Mouse (Mus musculus): ENCODE results near the gene Mpp3. TPM values are rescaled to one million over a fixed set of nuclear protein-coding genes. Genes with fewer than 3 reads are reported as not detected.
"Not testable (repeated sequence)": the region's sequence is repeated elsewhere in the genome, so short reads cannot be mapped to it uniquely, and the experiment has no call there.

Mpp3 gene
- polyA plus RNA-seq, 1 experiment = not detected

- no peaks in the 10 kb centered on the region for H3K36me3 ChIP-seq (replicated peaks; ENCODE audit: low read length)
Observed at GRCm38 (mm10) chr11:102004251-102004650, 24.0 kb downstream of the Mpp3 start.

GRCm38 (mm10) chr11:101999466-101999865 is 28.8 kb downstream of the Mpp3 start:
- TF ChIP-seq GATA1 (IDR thresholded peaks at IDR 0.05; ENCODE audit: borderline replicate concordance, low read length) (no peak), FLI1 (IDR thresholded peaks at IDR 0.05; ENCODE audit: low read length) (no peak)
- no peaks in the 10 kb centered on the region for H3K36me3 ChIP-seq (replicated peaks; ENCODE audit: low read length)
- H3K9me3 ChIP-seq = peaks cover 3% of the 10 kb centered on the region
- H3K4me3 ChIP-seq (replicated peaks) = no peak overlapping the region
- H3K27me3 ChIP-seq (replicated peaks) = peaks cover 37% of the 10 kb centered on the region
- H3K4me1 ChIP-seq = peaks cover 6% of the 10 kb centered on the region

More at GRCm38 (mm10) chr11:102004251-102004650, 24.0 kb downstream of the Mpp3 start:
- H3K9me3 ChIP-seq = peaks cover 6% of the 10 kb centered on the region
- no peak overlapping the region for H3K4me3 ChIP-seq (replicated peaks)
- H3K4me1 ChIP-seq = no peaks in the 10 kb centered on the region
- no peak for TF ChIP-seq FLI1 (IDR thresholded peaks at IDR 0.05; ENCODE audit: low read length)
- no peak for TF ChIP-seq GATA1 (IDR thresholded peaks at IDR 0.05; ENCODE audit: borderline replicate concordance, low read length)
- peaks cover 61% of the 10 kb centered on the region for H3K27me3 ChIP-seq (replicated peaks)

- no peak overlapping the region for H3K4me3 ChIP-seq (replicated peaks)
- H3K9me3 ChIP-seq = no peaks in the 10 kb centered on the region
- peaks cover 14% of the 10 kb centered on the region for H3K4me1 ChIP-seq
- peaks cover 43% of the 10 kb centered on the region for H3K27me3 ChIP-seq (replicated peaks)
- TF ChIP-seq FLI1 (IDR thresholded peaks at IDR 0.05; ENCODE audit: low read length) (no peak), GATA1 (IDR thresholded peaks at IDR 0.05; ENCODE audit: borderline replicate concordance, low read length) (no peak)
- H3K36me3 ChIP-seq (replicated peaks; ENCODE audit: low read length) = no peaks in the 10 kb centered on the region
Observed at GRCm38 (mm10) chr11:101998258-101998657, 30.0 kb downstream of the Mpp3 start.

GRCm38 (mm10) chr11:101995938-101996337 is 32.3 kb downstream of the Mpp3 start:
- no peak overlapping the region for H3K4me3 ChIP-seq (replicated peaks)
- H3K36me3 ChIP-seq (replicated peaks; ENCODE audit: low read length) = no peaks in the 10 kb centered on the region
- H3K4me1 ChIP-seq = peaks cover 24% of the 10 kb centered on the region
- TF ChIP-seq GATA1 (IDR thresholded peaks at IDR 0.05; ENCODE audit: borderline replicate concordance, low read length) = no peak
- no peak for TF ChIP-seq FLI1 (IDR thresholded peaks at IDR 0.05; ENCODE audit: low read length)
- no peaks in the 10 kb centered on the region for H3K9me3 ChIP-seq
- H3K27me3 ChIP-seq (replicated peaks) = peaks cover 34% of the 10 kb centered on the region

- H3K27me3 ChIP-seq (replicated peaks) = peaks cover 35% of the 10 kb centered on the region
Observed at GRCm38 (mm10) chr11:101994100-101994499, 34.2 kb downstream of the Mpp3 start.

GRCm38 (mm10) chr11:101992411-101992810 is 35.9 kb downstream of the Mpp3 start:
- H3K9me3 ChIP-seq = no peaks in the 10 kb centered on the region
- H3K4me1 ChIP-seq = peaks cover 18% of the 10 kb centered on the region
- no peak for TF ChIP-seq FLI1 (IDR thresholded peaks at IDR 0.05; ENCODE audit: low read length)
- H3K4me3 ChIP-seq (replicated peaks) = no peak overlapping the region
- H3K27me3 ChIP-seq (replicated peaks) = peaks cover 47% of the 10 kb centered on the region
- H3K36me3 ChIP-seq (replicated peaks; ENCODE audit: low read length) = no peaks in the 10 kb centered on the region

More at GRCm38 (mm10) chr11:101994100-101994499, 34.2 kb downstream of the Mpp3 start:
- no peaks in the 10 kb centered on the region for H3K9me3 ChIP-seq
- no peak overlapping the region for H3K4me3 ChIP-seq (replicated peaks)
- no peaks in the 10 kb centered on the region for H3K36me3 ChIP-seq (replicated peaks; ENCODE audit: low read length)
- TF ChIP-seq FLI1 (IDR thresholded peaks at IDR 0.05; ENCODE audit: low read length) (no peak), GATA1 (IDR thresholded peaks at IDR 0.05; ENCODE audit: borderline replicate concordance, low read length) (no peak)
- peaks cover 24% of the 10 kb centered on the region for H3K4me1 ChIP-seq

- no peaks in the 10 kb centered on the region for H3K36me3 ChIP-seq (replicated peaks; ENCODE audit: low read length)
- no peak for TF ChIP-seq GATA1 (IDR thresholded peaks at IDR 0.05; ENCODE audit: borderline replicate concordance, low read length)
- no peak for TF ChIP-seq FLI1 (IDR thresholded peaks at IDR 0.05; ENCODE audit: low read length)
- peaks cover 18% of the 10 kb centered on the region for H3K4me1 ChIP-seq
- H3K9me3 ChIP-seq = no peaks in the 10 kb centered on the region
- H3K27me3 ChIP-seq (replicated peaks) = peaks cover 53% of the 10 kb centered on the region
- no peak overlapping the region for H3K4me3 ChIP-seq (replicated peaks)
Observed at GRCm38 (mm10) chr11:101991813-101992212, 36.4 kb downstream of the Mpp3 start.

GRCm38 (mm10) chr11:101990244-101990643 is 38.0 kb downstream of the Mpp3 start:
- Histone ChIP-seq H3K4me3 (replicated peaks) (no peak overlapping the region), H3K9me3 (no peaks in the 10 kb centered on the region), H3K4me1 (peaks cover 31% of the 10 kb centered on the region), H3K36me3 (replicated peaks; ENCODE audit: low read length) (no peaks in the 10 kb centered on the region), H3K27me3 (replicated peaks) (peaks cover 51% of the 10 kb centered on the region)
- TF ChIP-seq FLI1 (IDR thresholded peaks at IDR 0.05; ENCODE audit: low read length) (no peak), GATA1 (IDR thresholded peaks at IDR 0.05; ENCODE audit: borderline replicate concordance, low read length) (no peak)

- no peaks in the 10 kb centered on the region for H3K9me3 ChIP-seq
- peaks cover 37% of the 10 kb centered on the region for H3K27me3 ChIP-seq (replicated peaks)
- peaks cover 9% of the 10 kb centered on the region for H3K36me3 ChIP-seq (replicated peaks; ENCODE audit: low read length)
- TF ChIP-seq GATA1 (IDR thresholded peaks at IDR 0.05; ENCODE audit: borderline replicate concordance, low read length) (no peak), FLI1 (IDR thresholded peaks at IDR 0.05; ENCODE audit: low read length) (no peak)
- H3K4me1 ChIP-seq = peaks cover 49% of the 10 kb centered on the region
- H3K4me3 ChIP-seq (replicated peaks) = peak within 1 kb of the TSS; percentile 38
Observed at GRCm38 (mm10) chr11:101986913-101987312, 41.3 kb downstream of the Mpp3 start, which contains the start of gene Dusp3. Dusp3 (minus strand) TSS chr11:101987013.

GRCm38 (mm10) chr11:101985990-101986389 is 42.3 kb downstream of the Mpp3 start:
- peaks cover 37% of the 10 kb centered on the region for H3K27me3 ChIP-seq (replicated peaks)
- no peaks in the 10 kb centered on the region for H3K9me3 ChIP-seq
- peaks cover 18% of the 10 kb centered on the region for H3K36me3 ChIP-seq (replicated peaks; ENCODE audit: low read length)
- peak overlapping the region; percentile 38 for H3K4me3 ChIP-seq (replicated peaks)
- no peak for TF ChIP-seq GATA1 (IDR thresholded peaks at IDR 0.05; ENCODE audit: borderline replicate concordance, low read length)
- no peak for TF ChIP-seq FLI1 (IDR thresholded peaks at IDR 0.05; ENCODE audit: low read length)
- peaks cover 53% of the 10 kb centered on the region for H3K4me1 ChIP-seq

GRCm38 (mm10) chr11:101985450-101985849 is 42.8 kb downstream of the Mpp3 start:
- H3K4me1 ChIP-seq = peaks cover 58% of the 10 kb centered on the region
- H3K9me3 ChIP-seq; H3K4me3 ChIP-seq (replicated peaks): not testable (repeated sequence)
- H3K36me3 ChIP-seq (replicated peaks; ENCODE audit: low read length) = peaks cover 24% of the 10 kb centered on the region
- peaks cover 32% of the 10 kb centered on the region for H3K27me3 ChIP-seq (replicated peaks)

Measured in megakaryocyte, embryonic 14.5 days (primary cell).